Mouse (Mus musculus): ENCODE data around the gene Ptdss2.

GRCm38 (mm10) chr7:141194830-141195229 is 72.6 kb downstream of the Ptdss2 start:
- TF ChIP-seq CTCF (IDR thresholded peaks at IDR 0.05; ENCODE audit: insufficient read depth, low read depth, low read length), result no peak
- TF ChIP-seq POLR2A (IDR thresholded peaks at IDR 0.05; ENCODE audit: insufficient read depth, low read depth, low read length), result no peak
